Mouse (Mus musculus) ovary, postnatal 36 days (tissue): Measurements from ENCODE around the gene Olfr458.
"Not testable (repeated sequence)": the region's sequence is repeated elsewhere in the genome, so short reads cannot be mapped to it uniquely, and the experiment has no call there.

Experiments used
- DNase-seq: peaks from one replicate; pipeline ENCODE4 v3.0.0; 2022; ENCODE audit warnings: low spot score, mixed read lengths

The Olfr458 gene

DNA sequence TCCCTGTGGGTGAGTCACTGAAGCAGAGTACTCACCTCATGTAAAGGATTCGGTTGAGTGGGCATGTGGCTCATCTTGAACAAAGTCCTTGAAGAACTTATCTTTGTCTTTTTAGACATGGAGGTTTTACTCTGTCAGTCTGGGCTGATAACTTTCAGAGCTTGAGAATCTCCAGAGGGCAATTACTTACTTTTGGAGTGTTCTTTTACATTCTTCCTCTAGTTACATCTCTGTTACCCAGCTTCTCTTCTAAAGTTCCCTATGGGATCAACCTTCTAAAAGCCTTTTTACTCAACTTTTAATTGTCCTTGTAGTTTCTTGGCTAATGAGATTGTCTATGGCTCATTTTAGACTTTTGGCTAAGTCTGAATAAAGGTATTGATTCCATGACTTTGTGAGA is at the start of gene Olfr458:
TSS of gene Olfr458 (minus strand) at position 101 of the 400 bp plus-strand sequence.
- DNase-seq, result no peak

DNA sequence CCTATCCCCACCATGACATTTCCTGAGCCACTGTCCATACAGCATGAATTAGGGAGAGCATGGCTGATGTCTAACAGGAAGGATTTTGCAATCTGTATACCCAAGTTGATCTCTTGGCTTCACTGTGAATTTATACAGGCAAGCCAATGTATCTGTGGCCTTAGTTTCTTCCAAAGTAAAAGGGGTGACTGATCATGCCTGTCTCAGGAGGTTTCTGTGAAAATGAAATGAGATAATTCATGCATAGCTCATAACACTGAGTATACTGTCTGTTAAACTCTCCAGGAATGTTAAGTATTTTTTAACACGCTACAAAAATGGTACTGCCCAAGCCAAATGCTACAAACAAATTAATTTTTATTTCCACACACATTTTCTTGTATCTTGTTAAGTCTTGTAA is 48.5 kb upstream of the Olfr458 start:
- DNase-seq, result no peak

DNA sequence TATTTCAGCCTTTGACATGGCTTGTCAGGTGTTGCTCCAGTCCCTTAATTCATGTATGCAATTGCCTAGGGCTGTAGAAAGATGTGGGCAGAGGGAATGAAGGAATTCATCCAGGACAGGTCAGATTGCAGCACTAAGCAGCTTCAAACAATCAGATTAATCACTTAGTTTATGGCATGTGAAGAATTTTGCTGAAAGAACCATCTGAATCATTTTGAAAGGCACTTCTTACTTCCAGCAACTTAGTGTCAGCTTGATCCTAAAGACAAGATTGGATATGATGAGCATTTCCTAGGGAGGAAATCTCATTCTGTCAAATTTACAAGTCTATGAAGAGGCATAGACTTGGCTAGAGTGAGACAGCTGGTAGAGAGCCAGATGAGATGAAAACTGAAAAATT is 44.3 kb upstream of the Olfr458 start:
- DNase-seq, result no peak

DNA sequence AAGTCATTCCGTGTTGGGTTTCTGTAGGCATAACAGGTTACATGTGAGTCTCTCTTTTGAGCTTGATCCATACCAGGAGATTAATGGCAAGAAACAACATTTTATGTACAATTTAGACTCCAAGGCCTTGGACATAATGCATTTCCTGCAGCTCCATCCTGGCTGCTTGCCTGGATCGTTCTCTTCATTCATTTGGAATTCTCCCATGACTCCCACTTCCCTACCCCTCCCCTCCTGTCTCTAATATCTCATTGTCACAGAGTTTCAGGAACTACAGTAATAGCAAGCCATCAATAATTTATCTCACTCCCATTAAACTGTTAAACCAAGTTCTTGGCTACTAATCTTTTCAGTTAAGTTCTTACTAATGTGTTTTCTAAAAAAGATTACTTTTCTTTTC is 38.5 kb upstream of the Olfr458 start:
- no peak for DNase-seq

DNA sequence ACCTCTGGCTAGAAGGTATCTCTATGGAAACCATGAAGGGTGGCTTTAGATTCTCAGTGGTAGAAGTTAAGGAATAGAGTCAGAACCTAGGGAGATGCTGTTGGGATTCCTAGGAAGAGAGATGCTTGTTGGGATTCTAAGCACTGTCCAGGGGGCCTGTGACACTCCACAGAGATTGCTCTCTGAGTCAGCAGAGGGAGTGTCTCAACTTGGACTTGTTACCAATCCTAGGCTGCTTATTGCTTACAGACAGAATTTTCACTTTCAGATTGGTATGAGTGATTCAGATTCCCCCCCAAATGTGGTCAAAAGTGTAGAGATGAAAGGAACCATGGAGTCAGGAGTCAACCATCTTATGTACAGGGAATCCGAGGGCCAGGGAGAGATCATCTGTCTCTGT is 24.7 kb upstream of the Olfr458 start:
- DNase-seq, result no peak

DNA sequence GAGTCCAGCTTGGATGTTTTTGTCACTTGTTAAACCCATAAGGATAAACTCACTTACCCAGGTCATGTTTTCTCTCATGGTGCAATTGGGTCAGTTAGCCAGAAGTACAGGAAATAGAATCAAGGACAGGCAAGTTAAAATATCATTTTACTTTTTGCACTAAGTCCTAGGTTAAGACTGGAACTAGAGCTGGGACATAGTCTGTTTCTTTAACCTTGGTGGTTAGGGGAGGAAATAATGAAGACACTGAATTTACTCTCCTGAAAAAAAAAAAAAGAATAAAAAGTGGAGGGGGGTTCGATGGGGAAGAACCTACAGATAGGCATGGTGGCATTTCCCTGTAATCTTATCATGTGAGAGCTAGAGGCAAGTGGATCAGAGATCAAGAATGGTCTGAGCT is 22.1 kb upstream of the Olfr458 start, which contains the start of gene Olfr456:
TSS of gene Olfr456 (minus strand) at position 101 of the 400 bp plus-strand sequence.
- no peak for DNase-seq

DNA sequence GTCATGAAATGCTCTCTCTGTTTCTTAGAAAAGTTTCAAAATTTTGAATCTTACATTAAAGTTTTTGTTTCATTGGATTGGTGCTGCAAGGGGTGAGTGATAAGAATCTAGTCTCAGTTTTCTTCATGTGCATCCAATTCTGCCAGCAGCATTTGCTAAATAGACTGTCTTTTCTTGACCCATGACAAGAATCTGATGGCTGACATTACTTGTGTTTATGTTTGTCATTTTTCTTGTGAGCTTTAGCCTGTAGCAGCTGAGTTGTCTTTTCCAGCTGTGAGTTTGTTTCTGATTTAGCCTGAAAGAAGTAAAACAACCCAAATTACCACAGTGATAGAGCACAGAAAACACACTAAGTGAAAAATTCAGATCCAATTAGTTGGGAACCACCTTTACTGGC is 19.6 kb upstream of the Olfr458 start:
- no peak for DNase-seq

DNA sequence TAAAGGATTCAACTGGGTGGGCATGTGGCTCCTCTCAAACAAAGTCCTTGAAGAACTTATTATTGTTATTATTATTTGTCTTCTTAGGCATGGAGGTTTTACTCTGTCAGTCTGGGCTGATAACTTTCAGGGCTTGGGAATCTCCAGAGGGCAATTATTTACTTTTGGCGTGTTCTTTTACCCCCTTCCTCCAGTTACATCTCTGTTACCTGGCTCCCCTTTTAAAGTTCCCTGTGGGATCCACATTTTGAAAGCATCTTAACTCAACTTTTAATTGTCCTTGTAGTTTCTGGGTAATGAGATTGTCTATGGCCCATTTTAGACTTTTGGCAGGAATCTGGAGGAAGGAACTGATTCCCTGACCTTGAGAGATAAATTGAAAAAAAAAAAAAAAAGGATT is 11.2 kb upstream of the Olfr458 start, which contains the start of gene Olfr457:
TSS of gene Olfr457 (minus strand) at position 101 of the 400 bp plus-strand sequence.
- DNase-seq, result no peak

DNA sequence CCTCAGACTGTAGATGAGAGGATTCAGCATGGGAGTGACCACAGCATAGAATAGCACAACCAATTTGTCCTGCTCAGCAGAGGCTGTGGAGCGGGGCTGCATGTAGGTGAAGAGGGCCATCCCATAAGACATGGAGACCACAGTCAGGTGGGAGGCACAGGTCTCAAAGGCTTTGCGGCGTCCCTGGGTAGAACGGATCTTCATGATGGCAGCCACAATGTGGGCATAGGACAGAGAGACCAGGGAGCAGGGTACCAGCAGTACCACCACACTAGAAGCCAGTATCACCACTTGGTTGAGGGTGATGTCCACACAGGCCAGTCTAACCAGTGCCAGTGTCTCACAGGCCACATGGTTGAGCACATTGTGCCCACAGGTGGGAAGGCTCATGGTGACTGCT is 6.3 kb upstream of the Olfr458 start:
- DNase-seq, result not testable (repeated sequence)

DNA sequence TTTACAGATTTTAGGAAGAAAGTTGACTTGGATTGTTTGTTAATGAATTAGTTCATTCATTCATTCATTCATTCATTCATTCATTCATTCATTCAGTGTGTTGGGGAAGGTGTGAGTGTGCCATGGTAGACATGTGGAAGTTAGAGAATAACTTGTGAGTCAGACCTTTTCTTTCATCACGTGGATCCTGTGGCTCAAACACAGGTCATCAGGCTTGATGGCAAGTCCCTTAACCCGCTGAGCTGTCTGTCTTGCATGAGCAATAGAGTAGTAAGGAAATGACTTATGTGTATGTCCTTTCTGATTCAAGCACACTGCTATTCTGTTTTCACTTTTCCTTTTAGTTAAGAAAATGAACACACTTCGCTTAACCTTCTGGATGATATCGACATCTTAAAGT is 5.5 kb upstream of the Olfr458 start:
- DNase-seq, result no peak

DNA sequence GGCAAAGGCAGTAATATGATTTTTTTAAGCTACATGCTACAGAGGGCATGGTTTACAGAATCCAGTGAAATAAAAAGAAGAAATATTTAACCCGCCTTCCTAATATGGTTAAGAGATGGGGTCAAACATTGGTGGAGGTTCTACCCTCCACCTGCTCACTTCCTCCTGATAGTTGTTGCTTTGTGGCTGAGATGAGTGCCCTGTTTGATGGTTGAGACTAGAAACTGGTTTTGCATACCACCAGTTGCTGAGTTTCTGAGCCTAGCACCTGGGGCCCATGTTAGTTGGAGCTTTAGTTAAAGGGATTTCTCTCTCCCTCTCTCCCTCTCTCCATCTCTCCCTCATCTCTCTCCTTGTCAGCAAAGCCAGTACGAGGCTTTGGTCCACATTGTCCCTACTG is 17.6 kb downstream of the Olfr458 start:
- no peak for DNase-seq

DNA sequence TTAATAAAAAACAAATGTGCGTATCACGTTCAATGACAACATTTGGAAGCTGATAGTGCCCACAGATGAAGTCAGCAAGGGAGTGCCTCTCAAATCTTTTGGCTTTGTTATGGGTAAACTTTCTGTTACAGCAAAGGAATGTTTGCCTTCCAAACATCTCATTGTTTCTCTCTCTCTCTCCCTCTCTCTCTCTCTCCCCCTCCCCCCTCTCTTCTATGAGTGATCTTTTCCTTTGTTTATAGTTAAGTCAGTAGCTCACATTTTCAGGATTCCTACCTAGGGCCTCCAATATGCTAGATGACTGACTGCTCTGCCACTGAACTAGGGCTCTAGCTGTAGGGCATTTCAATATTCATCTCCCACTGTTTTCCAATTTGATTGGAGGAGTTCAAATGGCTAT is 20.5 kb downstream of the Olfr458 start:
- DNase-seq, result no peak

DNA sequence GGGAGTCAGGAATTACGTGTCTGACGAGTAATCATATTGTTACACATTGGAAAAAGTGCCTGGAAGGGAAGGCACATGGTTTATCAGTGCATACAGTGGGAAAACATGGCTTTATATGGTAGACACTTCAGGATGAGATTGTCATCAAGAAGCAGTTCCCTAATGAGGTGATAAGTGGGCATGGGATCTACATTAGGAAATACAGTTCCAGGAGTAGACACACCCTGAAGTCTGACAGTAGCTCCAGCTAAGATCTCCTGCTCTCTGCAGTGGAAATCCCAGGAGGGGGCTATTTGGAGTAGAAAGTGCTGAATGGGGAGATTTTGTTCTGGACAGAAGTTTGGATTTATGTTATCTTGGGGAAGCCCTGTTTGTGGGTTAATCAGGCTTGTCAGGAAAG is 23.6 kb downstream of the Olfr458 start:
- no peak for DNase-seq

DNA sequence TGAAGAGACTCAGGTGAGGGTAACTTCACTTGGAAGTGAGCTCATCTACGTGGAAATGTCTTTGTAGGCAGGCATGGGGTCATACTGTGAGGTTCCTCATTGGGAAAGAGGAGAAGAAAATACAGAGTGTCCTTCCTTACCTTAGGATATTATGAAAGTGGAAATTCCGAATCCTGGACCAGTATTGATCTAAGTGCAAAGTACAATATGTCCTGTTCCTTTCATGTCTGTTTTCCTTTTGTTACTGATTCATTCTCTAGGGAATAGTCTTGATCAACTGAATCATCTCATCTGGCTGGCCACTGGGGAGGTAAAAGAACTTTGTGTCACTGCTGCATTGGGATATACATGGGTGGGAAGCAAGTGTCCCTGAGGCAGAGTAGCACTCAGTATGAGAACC is 29.5 kb downstream of the Olfr458 start:
- no peak for DNase-seq

DNA sequence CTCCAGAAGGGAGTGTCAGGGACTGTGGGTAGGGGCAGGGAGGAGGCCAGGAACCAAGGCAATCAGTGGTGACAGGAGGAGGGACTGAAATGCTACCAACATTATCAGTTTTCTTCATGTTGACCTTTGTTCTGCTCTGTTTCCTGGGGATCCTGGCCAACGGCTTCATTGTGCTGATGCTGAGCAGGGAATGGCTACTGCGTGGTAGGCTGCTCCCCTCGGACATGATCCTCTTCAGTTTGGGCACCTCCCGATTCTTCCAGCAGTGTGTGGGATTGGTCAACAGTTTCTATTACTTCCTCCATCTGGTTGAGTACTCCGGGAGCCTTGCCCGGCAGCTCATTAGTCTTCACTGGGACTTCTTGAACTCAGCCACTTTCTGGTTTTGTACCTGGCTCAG is 30.6 kb downstream of the Olfr458 start, which contains the start of gene Tas2r126:
TSS of gene Tas2r126 (plus strand) at position 90 of the 400 bp plus-strand sequence.
- DNase-seq, result peak; percentile 5

DNA sequence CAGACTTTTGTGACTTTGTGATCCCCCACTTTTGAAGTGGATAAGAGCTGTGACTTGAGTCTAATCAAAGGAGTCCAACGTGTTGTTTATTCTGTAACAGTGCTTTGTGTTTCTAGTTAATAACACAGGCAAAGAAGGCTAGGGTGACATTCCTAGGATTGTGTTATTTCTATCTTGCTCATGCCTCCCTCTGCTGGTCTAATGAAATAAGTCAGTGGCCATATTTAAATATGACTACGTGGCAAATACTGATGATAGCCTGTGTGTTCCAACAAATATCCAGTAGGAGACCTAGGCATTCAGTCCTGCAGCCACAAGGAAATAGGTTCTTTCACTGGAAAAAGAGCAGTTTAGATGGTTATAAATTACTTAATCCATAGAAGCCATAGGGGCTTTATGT is 31.4 kb downstream of the Olfr458 start:
- no peak for DNase-seq

DNA sequence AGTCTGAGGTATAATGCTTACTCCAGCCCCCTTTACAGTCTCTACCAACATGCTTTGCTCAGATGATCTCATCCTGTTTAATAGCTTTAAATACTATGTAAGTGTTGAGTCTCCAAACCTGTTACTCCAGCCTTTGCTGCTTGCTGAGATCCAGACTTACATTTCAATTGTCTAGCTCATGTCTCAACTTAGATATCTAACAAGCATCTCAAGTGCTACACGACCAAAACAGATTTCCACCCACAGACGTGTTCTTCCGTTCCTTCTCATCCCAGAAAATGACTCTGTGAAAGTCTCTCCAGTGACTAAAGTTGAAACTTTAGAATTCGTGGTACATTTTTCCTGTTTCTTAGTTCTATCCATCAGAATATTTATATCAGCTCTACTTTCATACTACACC is 38.7 kb downstream of the Olfr458 start:
- DNase-seq, result no peak

DNA sequence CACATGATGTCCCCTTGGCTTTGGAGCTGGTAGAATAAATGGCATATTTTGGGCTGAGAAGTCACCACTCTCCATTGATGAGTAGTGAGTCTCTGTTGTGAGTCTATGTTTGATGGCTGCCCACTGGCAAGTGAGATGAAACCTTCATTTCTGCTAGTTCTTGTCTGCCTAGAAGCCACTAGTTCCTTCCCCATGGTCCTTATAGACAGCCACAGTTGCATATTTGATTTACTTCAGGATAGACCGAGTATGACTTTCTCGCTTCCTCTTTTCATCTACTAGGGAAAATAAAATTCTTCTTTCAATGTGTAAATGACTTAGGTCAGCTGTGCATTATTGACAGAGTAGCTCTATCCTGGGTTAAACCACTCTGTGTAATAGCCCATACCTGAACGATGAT is 40.5 kb downstream of the Olfr458 start:
- DNase-seq, result no peak

DNA sequence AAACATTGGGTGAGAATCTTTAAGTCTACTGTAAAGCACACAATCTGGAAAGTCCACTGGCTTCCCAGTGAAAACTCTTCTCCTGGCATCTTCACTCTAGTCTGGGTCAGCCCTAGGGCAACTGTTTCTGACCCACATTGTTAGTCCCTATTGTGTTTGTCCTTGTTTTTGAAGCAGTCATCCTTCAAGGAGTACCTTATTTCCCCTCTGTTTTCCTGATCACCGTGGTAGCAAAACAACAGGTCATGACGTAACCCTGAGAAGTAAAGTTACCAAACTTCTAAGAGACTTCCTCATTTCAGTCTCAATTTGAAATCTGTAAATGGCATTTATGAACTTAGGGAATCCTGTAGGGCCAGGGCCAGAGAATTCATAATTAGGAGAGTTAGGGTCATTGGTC is 43.6 kb downstream of the Olfr458 start:
- DNase-seq, result no peak

DNA sequence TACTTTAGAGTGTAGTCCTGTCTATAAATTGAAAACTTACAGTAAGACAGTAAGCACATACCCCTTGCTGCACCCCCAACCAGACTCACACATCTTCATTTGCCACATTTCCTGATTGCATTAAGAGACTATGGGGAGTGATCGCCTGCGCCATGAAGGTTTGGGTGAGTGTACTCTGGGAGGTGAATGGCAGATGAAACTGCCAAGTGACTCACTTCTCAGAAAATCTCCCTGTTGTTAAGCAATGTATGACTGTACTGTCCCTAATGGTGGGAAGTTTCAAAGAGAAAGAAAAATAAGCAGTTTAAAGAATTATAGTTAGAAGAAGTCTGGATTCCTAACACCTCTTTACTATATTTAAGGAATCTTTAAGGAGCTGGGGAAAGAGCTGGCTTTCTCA is 45.6 kb downstream of the Olfr458 start:
- DNase-seq, result no peak
